Mouse (Mus musculus) stomach, postnatal 0 days (tissue): Measurements from ENCODE around the gene Acat3. TPM values are rescaled to one million over a fixed set of nuclear protein-coding genes. Genes with fewer than 3 reads are reported as not detected.
A peak's percentile ranks its signal among the peaks of the same experiment; 100 is the strongest.

ENCODE experiments used
- ATAC-seq: fragments of 200-750 bp; cut with Nextera tagmentation; 2 replicates; pipeline ENCODE4 v1.8.0; 2017; ENCODE audit not compliant: low FRiP score, low TSS enrichment
- DNase-seq: peaks from one replicate; pipeline ENCODE4 v3.0.0-alpha.2; 2016; ENCODE audit warnings: low spot score
- H3K27ac ChIP-seq: fragments of 300-500 bp; sonication (generic); replicated peaks from 2 replicates; pipeline ENCODE4 v1.5.1; 2014; ENCODE audit warnings: mild to moderate bottlenecking, control low read depth
- H3K27me3 ChIP-seq: fragments of 300-500 bp; sonication (generic); 2 replicates; pipeline ENCODE4 v1.6.1; 2014; ENCODE audit warnings: low read length; ENCODE audit not compliant: control insufficient read depth, insufficient read depth
- H3K36me3 ChIP-seq: fragments of 300-500 bp; sonication (generic); 2 replicates; pipeline ENCODE4 v1.6.1; 2014; ENCODE audit warnings: low read length, mixed read lengths; ENCODE audit not compliant: control insufficient read depth, insufficient read depth
- H3K4me1 ChIP-seq: fragments of 300-500 bp; sonication (generic); replicated peaks from 2 replicates; pipeline ENCODE4 v1.6.1; 2014; ENCODE audit warnings: antibody characterized with exemption; ENCODE audit not compliant: control insufficient read depth, insufficient read depth
- H3K4me2 ChIP-seq: fragments of 300-500 bp; sonication (generic); replicated peaks from 2 replicates; pipeline ENCODE4 v1.6.1; 2014; ENCODE audit warnings: low read depth, mild to moderate bottlenecking, control low read depth, moderate library complexity
- H3K4me3 ChIP-seq: fragments of 300-500 bp; sonication (generic); 2 replicates; pipeline ENCODE4 v1.5.1; 2014; ENCODE audit warnings: low read depth, low read length, control low read depth
- H3K9ac ChIP-seq: fragments of 300-500 bp; sonication (generic); 2 replicates; pipeline ENCODE4 v1.6.1; 2014; ENCODE audit warnings: mild to moderate bottlenecking, low read length, control low read depth, mixed read lengths
- H3K9me3 ChIP-seq: fragments of 300-500 bp; sonication (generic); 2 replicates; pipeline ENCODE4 v1.6.1; 2016; ENCODE audit warnings: low read length; ENCODE audit not compliant: control insufficient read depth
- CTCF ChIP-seq: IDR thresholded peaks from 2 replicates; pipeline ENCODE4 v1.5.1; 2016; ENCODE audit warnings: antibody characterized with exemption, low read depth, mild to moderate bottlenecking, moderate library complexity
- EP300 ChIP-seq: optimal IDR thresholded peaks from 2 replicates; pipeline ENCODE3; 2016; ENCODE audit warnings: antibody characterized with exemption
- WGBS: fragments of 180-500 bp; shearing (Covaris S2); extraction: QIAGEN DNeasy Blood & Tissue Kit; methylation state at CpG from one replicate; pipeline ENCODE4 v1.1.7; 2014; 5-methylcytosine and 5-hydroxymethylcytosine counted together
- polyA plus RNA-seq: library from polyadenylated mRNA; unstranded; fragments of >200 nt; fragmentation: Nextera tagmentation; extraction: Ambion mirVana; gene quantifications from 2 replicates; pipeline ENCODE4 v1.2.1, GENCODE M21; 2015

Gene Acat3
- polyA plus RNA-seq, 1 experiment from 2014 or later: 0.62 TPM

DNA sequence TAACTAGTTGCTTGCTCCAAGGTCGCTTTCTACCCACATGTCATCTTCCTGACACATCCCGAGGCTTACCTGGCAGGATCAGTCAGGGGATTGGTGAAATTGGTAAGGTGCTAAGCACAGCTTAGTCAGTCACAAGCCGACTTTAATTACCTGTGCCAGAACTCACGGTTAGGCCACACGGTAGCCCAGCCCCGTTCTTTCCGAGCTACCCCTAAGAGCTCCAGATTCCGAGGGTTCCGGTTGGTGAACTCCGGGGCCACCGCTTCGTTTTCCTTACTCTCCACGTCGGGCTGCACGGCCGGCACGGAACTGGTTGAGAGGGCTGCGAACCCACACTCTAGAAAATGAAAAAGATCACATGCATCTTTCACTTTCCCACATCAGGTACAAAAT, 24.9 kb downstream of the Acat3 start, which contains the start of gene Tcp1:
Tcp1 (plus strand) TSS at position 214 of the 393 bp plus-strand sequence.
- H3K9ac ChIP-seq: peak within 1 kb of the TSS; percentile 86
- no peaks in the 10 kb centered on the region for H3K27me3 ChIP-seq
- H3K4me2 ChIP-seq: peak within 1 kb of the TSS; percentile 81
- H3K36me3 ChIP-seq: peaks cover 9% of the 10 kb centered on the region
- H3K9me3 ChIP-seq: no peaks in the 10 kb centered on the region
- H3K4me1 ChIP-seq: peaks cover 4% of the 10 kb centered on the region; the same call in 1 of the 2 replicates
- DNase-seq (no peak), ATAC-seq (no peak)
- under 1% methylated on average over 18 of the region's 18 CpGs for WGBS
- H3K4me3 ChIP-seq: peak within 1 kb of the TSS; percentile 61
- TF ChIP-seq CTCF: no peak
- no peak for TF ChIP-seq EP300
- H3K27ac ChIP-seq: peak within 1 kb of the TSS; percentile 97

DNA sequence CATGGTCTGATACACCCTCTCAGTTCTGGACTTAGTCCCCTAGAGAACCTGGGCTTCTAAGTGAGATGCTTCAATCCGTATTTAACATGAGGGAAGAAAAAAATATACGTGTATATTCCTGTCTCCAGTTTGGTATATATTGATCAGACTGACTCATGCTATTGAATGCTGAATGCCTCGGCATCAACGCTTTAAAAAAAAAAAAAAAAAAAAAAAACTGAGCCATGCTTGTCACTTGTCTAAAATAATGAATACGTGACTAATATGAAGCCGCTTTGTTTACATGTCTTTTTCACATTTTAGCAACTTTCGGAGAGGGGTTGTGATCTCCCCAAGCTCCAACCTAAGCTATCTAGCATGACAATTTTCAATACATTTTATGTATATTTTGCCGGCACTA, 30.0 kb downstream of the Acat3 start:
- H3K9ac ChIP-seq: no peak overlapping the region
- WGBS: 85% methylated on average over 8 of the region's 8 CpGs
- no peak for ATAC-seq
- H3K4me1 ChIP-seq: peaks cover 2% of the 10 kb centered on the region; the same call in 1 of the 2 replicates
- H3K4me2 ChIP-seq: no peak overlapping the region
- no peak overlapping the region for H3K4me3 ChIP-seq
- no peak for TF ChIP-seq EP300
- no peak for TF ChIP-seq CTCF
- H3K27ac ChIP-seq: no peak overlapping the region
- H3K27me3 ChIP-seq: no peaks in the 10 kb centered on the region
- DNase-seq: no peak
- no peaks in the 10 kb centered on the region; the same call in none of the 2 replicates for H3K36me3 ChIP-seq
- no peaks in the 10 kb centered on the region for H3K9me3 ChIP-seq

DNA sequence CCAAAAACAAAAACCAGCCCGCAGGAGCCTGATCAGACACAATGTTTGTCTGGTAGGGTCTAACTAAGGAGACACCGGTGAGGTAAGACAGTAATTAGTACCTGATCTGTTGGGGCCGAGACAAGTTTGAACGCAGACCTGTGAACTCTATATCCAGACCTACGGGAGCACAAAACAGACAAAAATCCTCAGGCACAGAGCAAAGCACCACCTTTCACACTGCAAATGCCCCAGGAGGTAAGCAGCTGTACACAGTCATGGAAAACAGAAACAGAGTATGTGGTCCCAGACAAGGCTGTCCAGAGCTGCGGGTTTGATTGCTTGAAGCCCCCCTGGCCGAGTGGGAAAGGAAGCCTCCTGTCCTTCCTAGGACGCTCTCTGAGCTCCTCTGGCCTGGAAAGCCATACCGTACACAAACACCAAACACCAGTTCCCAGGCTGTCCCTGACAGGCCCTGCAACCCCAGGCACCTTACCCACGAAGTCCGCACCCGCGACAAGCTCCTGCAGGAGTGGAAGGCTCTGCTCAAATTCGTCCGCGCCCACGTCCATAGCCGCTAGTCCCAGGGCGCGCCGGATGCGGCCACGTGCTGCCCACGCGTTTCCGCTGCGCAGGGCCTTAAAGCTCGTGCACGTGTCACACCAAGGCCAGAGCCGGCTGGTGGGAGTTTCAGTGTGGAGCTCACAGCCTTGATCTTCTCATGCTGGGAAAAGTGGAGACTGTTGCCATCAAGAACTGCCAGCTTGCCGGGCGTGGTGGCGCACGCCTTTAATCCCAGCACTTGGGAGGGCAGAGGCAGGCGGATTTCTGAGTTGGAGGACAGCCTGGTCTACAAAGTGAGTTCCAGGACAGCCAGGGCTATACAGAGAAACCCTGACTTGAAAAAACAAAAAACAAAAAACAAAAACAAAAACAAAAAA, 30.8 kb downstream of the Acat3 start, which contains the start of gene Pnldc1:
Pnldc1 (minus strand) TSS at position 870 of the 920 bp plus-strand sequence.
- DNase-seq (no peak), ATAC-seq (no peak; the same call in 1 of the 2 replicates)
- H3K27me3 ChIP-seq: no peaks in the 10 kb centered on the region
- H3K4me3 ChIP-seq: no peak within 1 kb of the TSS
- 75% methylated on average over 35 of the region's 35 CpGs for WGBS
- no peaks in the 10 kb centered on the region; the same call in none of the 2 replicates for H3K36me3 ChIP-seq
- no peaks in the 10 kb centered on the region for H3K4me1 ChIP-seq
- H3K4me2 ChIP-seq: no peak within 1 kb of the TSS
- TF ChIP-seq EP300 (no peak), CTCF (no peak)
- no peak within 1 kb of the TSS for H3K27ac ChIP-seq
- H3K9ac ChIP-seq: no peak within 1 kb of the TSS
- no peaks in the 10 kb centered on the region for H3K9me3 ChIP-seq

DNA sequence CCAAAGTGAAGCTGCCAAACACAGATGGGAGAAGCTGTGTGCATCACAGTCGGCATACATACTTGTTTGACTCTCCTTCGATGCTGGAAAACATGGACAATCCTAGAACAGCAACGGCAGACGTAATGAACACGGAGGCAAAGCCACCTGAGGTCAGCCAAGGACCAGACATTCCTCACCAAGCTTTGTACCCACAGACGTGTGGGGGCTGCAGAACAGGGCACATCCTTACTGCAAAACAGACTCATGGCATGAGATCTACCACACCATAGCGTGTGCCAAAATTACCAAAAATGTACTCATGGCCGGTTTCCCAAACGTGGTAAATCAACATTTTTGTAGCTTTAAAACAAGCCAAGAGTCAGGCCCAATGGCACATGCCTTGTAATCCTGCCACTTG, 34.0 kb downstream of the Acat3 start:
- no peak overlapping the region for H3K4me3 ChIP-seq
- DNase-seq: no peak
- no peaks in the 10 kb centered on the region for H3K27me3 ChIP-seq
- no peaks in the 10 kb centered on the region for H3K9me3 ChIP-seq
- TF ChIP-seq EP300: no peak
- TF ChIP-seq CTCF: no peak
- no peak overlapping the region for H3K4me2 ChIP-seq
- no peak for ATAC-seq
- no peaks in the 10 kb centered on the region; the same call in 1 of the 2 replicates for H3K36me3 ChIP-seq
- 72% methylated on average over 9 of the region's 9 CpGs for WGBS
- no peak overlapping the region for H3K27ac ChIP-seq
- no peak overlapping the region for H3K9ac ChIP-seq
- H3K4me1 ChIP-seq: no peaks in the 10 kb centered on the region

DNA sequence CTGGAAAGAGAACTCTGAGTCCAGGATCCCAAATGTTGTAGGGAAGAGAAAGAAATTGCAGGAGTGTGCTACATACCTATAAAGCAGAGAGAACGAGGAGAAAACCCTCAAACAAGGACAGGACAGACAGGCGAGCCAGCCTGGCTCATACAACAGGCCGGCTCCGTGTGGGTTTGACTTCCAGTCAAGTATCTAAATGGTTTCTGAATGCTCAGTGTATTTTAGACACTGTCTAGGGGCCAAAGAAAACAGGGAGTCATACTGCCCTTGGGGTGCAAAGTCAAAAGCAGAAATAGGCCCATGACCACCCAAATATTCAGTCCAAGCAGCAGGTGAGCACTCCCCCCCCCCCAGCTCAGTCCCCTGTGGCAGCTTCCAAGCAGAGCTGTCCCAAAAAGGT, 34.6 kb downstream of the Acat3 start:
- ATAC-seq (no peak), DNase-seq (no peak)
- Histone ChIP-seq H3K9me3 (no peaks in the 10 kb centered on the region), H3K4me3 (no peak overlapping the region), H3K4me1 (no peaks in the 10 kb centered on the region), H3K27me3 (no peaks in the 10 kb centered on the region), H3K27ac (no peak overlapping the region), H3K9ac (no peak overlapping the region), H3K4me2 (no peak overlapping the region), H3K36me3 (no peaks in the 10 kb centered on the region; the same call in 1 of the 2 replicates)
- 87% methylated on average over 4 of the region's 4 CpGs for WGBS
- TF ChIP-seq EP300: no peak
- no peak for TF ChIP-seq CTCF

DNA sequence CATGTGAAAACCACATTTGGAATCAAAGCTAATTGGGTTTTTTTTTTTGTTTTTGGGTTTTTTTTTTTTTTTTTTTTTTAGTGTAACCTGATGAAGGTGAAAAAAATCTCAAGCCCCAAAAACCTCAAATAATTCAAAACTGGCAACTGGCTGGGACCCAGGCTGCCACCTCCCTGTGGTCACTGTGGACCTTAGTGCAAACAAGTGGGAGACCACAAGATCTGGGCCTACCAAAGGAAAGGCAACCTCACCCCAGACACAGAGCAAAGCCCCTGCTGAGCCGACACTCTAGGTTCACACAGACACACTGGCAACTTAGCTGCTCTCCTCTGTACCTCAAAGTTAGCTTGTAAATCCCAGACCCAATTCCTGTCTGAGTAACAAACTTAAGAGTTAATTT, 36.1 kb downstream of the Acat3 start:
- Histone ChIP-seq H3K27ac (no peak overlapping the region), H3K9ac (no peak overlapping the region), H3K36me3 (no peaks in the 10 kb centered on the region; the same call in 1 of the 2 replicates), H3K4me1 (no peaks in the 10 kb centered on the region), H3K4me3 (no peak overlapping the region), H3K27me3 (no peaks in the 10 kb centered on the region), H3K9me3 (no peaks in the 10 kb centered on the region), H3K4me2 (no peak overlapping the region)
- ATAC-seq: no peak
- 65% methylated on average over 1 of the region's 1 CpGs for WGBS
- TF ChIP-seq CTCF (no peak), EP300 (no peak)
- DNase-seq: no peak
